Mouse (Mus musculus): ENCODE data around the gene Trex1. TPM values are rescaled to one million over a fixed set of nuclear protein-coding genes. Genes with fewer than 3 reads are reported as not detected.

Trex1 gene
- polyA plus RNA-seq (2015; fragmentation: Nextera tagmentation; extraction: Ambion mirVana) = 13.6 and 16.6 TPM in 2 replicates

- peak within 1 kb of the TSS; percentile 73 for H3K9ac ChIP-seq (replicated peaks; ENCODE audit: low read length)
- H3K36me3 ChIP-seq (ENCODE audit: insufficient read depth, low read length) = peaks cover 37% of the 10 kb centered on the region
- no peaks in the 10 kb centered on the region for H3K9me3 ChIP-seq (ENCODE audit: low read length)
- peaks cover 16% of the 10 kb centered on the region for H3K4me1 ChIP-seq (ENCODE audit: insufficient read depth, low read length)
- H3K4me3 ChIP-seq (ENCODE audit: low read length) = peak within 1 kb of the TSS; percentile 46
- no peaks in the 10 kb centered on the region for H3K27me3 ChIP-seq (ENCODE audit: insufficient read depth, low read length)
- WGBS = 15% methylated on average over 15 of the region's 15 CpGs
- peak; percentile 89 for ATAC-seq (ENCODE audit: low FRiP score, low TSS enrichment)
- peak within 1 kb of the TSS; percentile 58 for H3K4me2 ChIP-seq (replicated peaks; ENCODE audit: low read depth, low read length)
- H3K27ac ChIP-seq (ENCODE audit: low read length) = peak within 1 kb of the TSS; percentile 93
Measured at GRCm38 (mm10) chr9:109059136-109059903, at the start of gene Trex1. Gene Trex1 (minus strand): TSS chr9:109059734.

GRCm38 (mm10) chr9:109107341-109107740 is 47.8 kb upstream of the Trex1 start:
- ATAC-seq (ENCODE audit: low FRiP score, low TSS enrichment) = peak; percentile 73
- Histone ChIP-seq H3K9ac (replicated peaks; ENCODE audit: low read length) (no peak overlapping the region), H3K4me1 (ENCODE audit: insufficient read depth, low read length) (peaks cover 45% of the 10 kb centered on the region), H3K27me3 (ENCODE audit: insufficient read depth, low read length) (no peaks in the 10 kb centered on the region), H3K4me2 (replicated peaks; ENCODE audit: low read depth, low read length) (peak overlapping the region; percentile 19; the same call in 1 of the 2 replicates), H3K36me3 (ENCODE audit: insufficient read depth, low read length) (peaks cover 70% of the 10 kb centered on the region), H3K9me3 (ENCODE audit: low read length) (no peaks in the 10 kb centered on the region), H3K27ac (ENCODE audit: low read length) (peak overlapping the region; percentile 81), H3K4me3 (ENCODE audit: low read length) (no peak overlapping the region)
- WGBS = 20% methylated on average over 4 of the region's 6 CpGs

- Histone ChIP-seq H3K9ac (replicated peaks; ENCODE audit: low read length) (no peak overlapping the region), H3K4me2 (replicated peaks; ENCODE audit: low read depth, low read length) (no peak overlapping the region), H3K27ac (ENCODE audit: low read length) (no peak overlapping the region; the same call in 1 of the 2 replicates), H3K9me3 (ENCODE audit: low read length) (no peaks in the 10 kb centered on the region), H3K4me3 (ENCODE audit: low read length) (no peak overlapping the region), H3K27me3 (ENCODE audit: insufficient read depth, low read length) (no peaks in the 10 kb centered on the region), H3K4me1 (ENCODE audit: insufficient read depth, low read length) (peaks cover 45% of the 10 kb centered on the region), H3K36me3 (ENCODE audit: insufficient read depth, low read length) (peaks cover 62% of the 10 kb centered on the region)
- ATAC-seq (ENCODE audit: low FRiP score, low TSS enrichment) = no peak
- 86% methylated on average over 12 of the region's 12 CpGs for WGBS
Measured at GRCm38 (mm10) chr9:109105648-109106047, 46.1 kb upstream of the Trex1 start.

- no peaks in the 10 kb centered on the region for H3K27me3 ChIP-seq (ENCODE audit: insufficient read depth, low read length)
- no peak overlapping the region for H3K4me3 ChIP-seq (ENCODE audit: low read length)
- H3K4me2 ChIP-seq (replicated peaks; ENCODE audit: low read depth, low read length) = no peak overlapping the region
- no peaks in the 10 kb centered on the region for H3K9me3 ChIP-seq (ENCODE audit: low read length)
- no peak for ATAC-seq (ENCODE audit: low FRiP score, low TSS enrichment)
- H3K9ac ChIP-seq (replicated peaks; ENCODE audit: low read length) = no peak overlapping the region
- H3K36me3 ChIP-seq (ENCODE audit: insufficient read depth, low read length) = peaks cover 62% of the 10 kb centered on the region
- H3K27ac ChIP-seq (ENCODE audit: low read length) = no peak overlapping the region
- WGBS = 62% methylated on average over 12 of the region's 12 CpGs
- H3K4me1 ChIP-seq (ENCODE audit: insufficient read depth, low read length) = peaks cover 50% of the 10 kb centered on the region
Measured at GRCm38 (mm10) chr9:109105011-109105410, 45.5 kb upstream of the Trex1 start.

GRCm38 (mm10) chr9:109104083-109104482 is 44.5 kb upstream of the Trex1 start:
- no peaks in the 10 kb centered on the region for H3K9me3 ChIP-seq (ENCODE audit: low read length)
- WGBS = 88% methylated on average over 9 of the region's 9 CpGs
- H3K4me1 ChIP-seq (ENCODE audit: insufficient read depth, low read length) = peaks cover 59% of the 10 kb centered on the region
- H3K27me3 ChIP-seq (ENCODE audit: insufficient read depth, low read length) = no peaks in the 10 kb centered on the region
- peaks cover 54% of the 10 kb centered on the region for H3K36me3 ChIP-seq (ENCODE audit: insufficient read depth, low read length)
- no peak overlapping the region for H3K4me2 ChIP-seq (replicated peaks; ENCODE audit: low read depth, low read length)
- H3K27ac ChIP-seq (ENCODE audit: low read length) = no peak overlapping the region
- H3K4me3 ChIP-seq (ENCODE audit: low read length) = no peak overlapping the region
- H3K9ac ChIP-seq (replicated peaks; ENCODE audit: low read length) = no peak overlapping the region
- ATAC-seq (ENCODE audit: low FRiP score, low TSS enrichment) = no peak

- Histone ChIP-seq H3K27me3 (ENCODE audit: insufficient read depth, low read length) (no peaks in the 10 kb centered on the region), H3K27ac (ENCODE audit: low read length) (no peak overlapping the region), H3K9ac (replicated peaks; ENCODE audit: low read length) (no peak overlapping the region), H3K36me3 (ENCODE audit: insufficient read depth, low read length) (peaks cover 47% of the 10 kb centered on the region), H3K4me2 (replicated peaks; ENCODE audit: low read depth, low read length) (no peak overlapping the region), H3K4me3 (ENCODE audit: low read length) (no peak overlapping the region), H3K9me3 (ENCODE audit: low read length) (no peaks in the 10 kb centered on the region), H3K4me1 (ENCODE audit: insufficient read depth, low read length) (peaks cover 65% of the 10 kb centered on the region)
- WGBS = 74% methylated on average over 7 of the region's 7 CpGs
- ATAC-seq (ENCODE audit: low FRiP score, low TSS enrichment) = no peak
Measured at GRCm38 (mm10) chr9:109103250-109103649, 43.7 kb upstream of the Trex1 start.

GRCm38 (mm10) chr9:109102541-109102940 is 43.0 kb upstream of the Trex1 start:
- H3K4me3 ChIP-seq (ENCODE audit: low read length) = no peak overlapping the region
- no peak overlapping the region for H3K9ac ChIP-seq (replicated peaks; ENCODE audit: low read length)
- 94% methylated on average over 3 of the region's 3 CpGs for WGBS
- H3K9me3 ChIP-seq (ENCODE audit: low read length) = no peaks in the 10 kb centered on the region
- no peak overlapping the region for H3K4me2 ChIP-seq (replicated peaks; ENCODE audit: low read depth, low read length)
- peaks cover 44% of the 10 kb centered on the region for H3K36me3 ChIP-seq (ENCODE audit: insufficient read depth, low read length)
- no peak for ATAC-seq (ENCODE audit: low FRiP score, low TSS enrichment)
- H3K27me3 ChIP-seq (ENCODE audit: insufficient read depth, low read length) = no peaks in the 10 kb centered on the region
- peaks cover 65% of the 10 kb centered on the region for H3K4me1 ChIP-seq (ENCODE audit: insufficient read depth, low read length)
- no peak overlapping the region for H3K27ac ChIP-seq (ENCODE audit: low read length)

- Histone ChIP-seq H3K4me1 (ENCODE audit: insufficient read depth, low read length) (peaks cover 65% of the 10 kb centered on the region), H3K27ac (ENCODE audit: low read length) (no peak overlapping the region), H3K4me3 (ENCODE audit: low read length) (no peak overlapping the region), H3K36me3 (ENCODE audit: insufficient read depth, low read length) (peaks cover 44% of the 10 kb centered on the region), H3K9me3 (ENCODE audit: low read length) (no peaks in the 10 kb centered on the region), H3K4me2 (replicated peaks; ENCODE audit: low read depth, low read length) (no peak overlapping the region), H3K27me3 (ENCODE audit: insufficient read depth, low read length) (no peaks in the 10 kb centered on the region), H3K9ac (replicated peaks; ENCODE audit: low read length) (no peak overlapping the region)
- 94% methylated on average over 5 of the region's 5 CpGs for WGBS
- no peak for ATAC-seq (ENCODE audit: low FRiP score, low TSS enrichment)
Measured at GRCm38 (mm10) chr9:109101933-109102445, 42.5 kb upstream of the Trex1 start.

GRCm38 (mm10) chr9:109100307-109100928 is 40.9 kb upstream of the Trex1 start:
- peak overlapping the region; percentile 12; the same call in 1 of the 2 replicates for H3K9ac ChIP-seq (replicated peaks; ENCODE audit: low read length)
- H3K4me1 ChIP-seq (ENCODE audit: insufficient read depth, low read length) = peaks cover 61% of the 10 kb centered on the region
- WGBS = 84% methylated on average over 20 of the region's 20 CpGs
- peaks cover 34% of the 10 kb centered on the region for H3K36me3 ChIP-seq (ENCODE audit: insufficient read depth, low read length)
- no peak for ATAC-seq (ENCODE audit: low FRiP score, low TSS enrichment)
- no peak overlapping the region for H3K27ac ChIP-seq (ENCODE audit: low read length)
- H3K4me3 ChIP-seq (ENCODE audit: low read length) = no peak overlapping the region
- no peak overlapping the region for H3K4me2 ChIP-seq (replicated peaks; ENCODE audit: low read depth, low read length)
- H3K9me3 ChIP-seq (ENCODE audit: low read length) = no peaks in the 10 kb centered on the region
- H3K27me3 ChIP-seq (ENCODE audit: insufficient read depth, low read length) = no peaks in the 10 kb centered on the region

- Histone ChIP-seq H3K27me3 (ENCODE audit: insufficient read depth, low read length) (no peaks in the 10 kb centered on the region), H3K36me3 (ENCODE audit: insufficient read depth, low read length) (peaks cover 28% of the 10 kb centered on the region), H3K9ac (replicated peaks; ENCODE audit: low read length) (peak overlapping the region; percentile 51), H3K4me1 (ENCODE audit: insufficient read depth, low read length) (peaks cover 55% of the 10 kb centered on the region), H3K27ac (ENCODE audit: low read length) (peak overlapping the region; percentile 99), H3K9me3 (ENCODE audit: low read length) (no peaks in the 10 kb centered on the region), H3K4me2 (replicated peaks; ENCODE audit: low read depth, low read length) (peak overlapping the region; percentile 74), H3K4me3 (ENCODE audit: low read length) (peak overlapping the region; percentile 14)
- 31% methylated on average over 6 of the region's 6 CpGs for WGBS
- peak; percentile 24; the same call in 1 of the 2 replicates for ATAC-seq (ENCODE audit: low FRiP score, low TSS enrichment)
Measured at GRCm38 (mm10) chr9:109098969-109099368, 39.4 kb upstream of the Trex1 start.

Data from kidney, embryonic 16.5 days (tissue).